Comparison of ENCODE assay signal across 23 mouse cellular contexts in the genomic region with DNA sequence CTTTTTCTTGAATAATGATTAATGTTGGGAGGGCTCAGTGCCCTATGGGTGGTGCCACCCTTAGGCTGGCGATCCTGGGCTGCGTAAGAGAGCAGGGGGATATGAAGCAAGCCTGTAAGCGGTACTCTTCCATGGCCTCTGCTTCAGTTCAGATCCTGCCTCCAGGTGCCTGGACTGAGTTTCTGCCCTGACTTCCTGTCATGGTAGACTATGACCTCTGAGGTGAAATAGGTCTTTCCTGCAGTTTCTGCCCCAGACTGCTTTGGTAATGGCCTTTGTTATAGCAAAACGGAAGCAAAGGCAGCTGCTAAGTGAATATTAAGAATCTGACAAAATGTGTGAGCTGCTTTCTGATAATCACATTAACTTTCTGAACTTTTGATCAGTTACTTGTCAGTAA.
"Had no signal": no experiment of that assay in that cellular context is flagged by ENCODE, and none has a peak within 500 bp of the region (broad histone marks: within the 10 kb centered on the region; RNA-seq: fewer than 3 reads in every experiment).

No protein-coding gene starts in this region.

- H3K9ac ChIP-seq: forebrain, postnatal 0 days; heart, embryonic 13.5 days; heart, embryonic 15.5 days; hindbrain, embryonic 14.5 days; kidney, embryonic 15.5 days; limb, embryonic 13.5 days; limb, embryonic 15.5 days; liver, embryonic 12.5 days; liver, embryonic 14.5 days had no signal

- H3K27ac ChIP-seq: heart, embryonic 13.5 days; heart, embryonic 15.5 days; hindbrain, embryonic 14.5 days; hindbrain, postnatal 0 days; kidney, embryonic 15.5 days; kidney, postnatal 0 days; limb, embryonic 13.5 days; limb, embryonic 15.5 days; liver, embryonic 12.5 days; liver, embryonic 14.5 days had no signal

- H3K36me3 ChIP-seq: heart, embryonic 13.5 days; heart, embryonic 15.5 days; kidney, embryonic 15.5 days; limb, embryonic 13.5 days; limb, embryonic 15.5 days; liver, embryonic 12.5 days had no signal

- H3K4me2 ChIP-seq: heart, embryonic 11.5 days; heart, embryonic 13.5 days; heart, embryonic 15.5 days; hindbrain, embryonic 14.5 days; kidney, embryonic 15.5 days; limb, embryonic 13.5 days; limb, embryonic 15.5 days; liver, embryonic 12.5 days had no signal

- ATAC-seq: forebrain, postnatal 0 days; hindbrain, postnatal 0 days; intestine, embryonic 16.5 days; liver, embryonic 12.5 days had no signal

- H3K27me3 ChIP-seq: heart, embryonic 13.5 days; heart, embryonic 15.5 days; limb, embryonic 15.5 days; liver, embryonic 12.5 days had no signal

- H3K4me1 ChIP-seq: kidney, embryonic 15.5 days; limb, embryonic 15.5 days; liver, embryonic 12.5 days had no signal

- DNase-seq: forebrain, postnatal 0 days; gastrocnemius, postnatal 14 days; gastrocnemius, postnatal 36 days; kidney, adult 11 months; kidney, adult 2 months; kidney, adult 9 months; kidney, postnatal 14 days; kidney, postnatal 36 days; layer of hippocampus, adult 9-11 months; layer of hippocampus, postnatal 36 days; left cerebral cortex, postnatal 4 days had no signal

- H3K9me3 ChIP-seq: heart, embryonic 13.5 days; heart, embryonic 15.5 days; kidney, embryonic 15.5 days; limb, embryonic 13.5 days; limb, embryonic 15.5 days; liver, embryonic 12.5 days had no signal

- H3K4me3 ChIP-seq: heart, embryonic 13.5 days; heart, embryonic 15.5 days; kidney, embryonic 15.5 days; limb, embryonic 13.5 days; limb, embryonic 15.5 days; liver, embryonic 12.5 days had no signal
